Mouse (Mus musculus): ENCODE results near the gene Mrpl43.

The Mrpl43 gene

GRCm38 (mm10) chr19:44977148-44977547 is 29.1 kb downstream of the Mrpl43 start:
- DNase-seq (ENCODE audit: extremely low spot score) = no peak

GRCm38 (mm10) chr19:44976636-44977035 is 29.6 kb downstream of the Mrpl43 start:
- DNase-seq (ENCODE audit: extremely low spot score) = no peak

- DNase-seq (ENCODE audit: extremely low spot score) = no peak
Observed at GRCm38 (mm10) chr19:44968329-44968728, 37.9 kb downstream of the Mrpl43 start.

GRCm38 (mm10) chr19:44965978-44966377 is 40.3 kb downstream of the Mrpl43 start:
- no peak for DNase-seq (ENCODE audit: extremely low spot score)

GRCm38 (mm10) chr19:44959633-44960032 is 46.6 kb downstream of the Mrpl43 start:
- DNase-seq (ENCODE audit: extremely low spot score) = no peak

Data from embryo, embryonic 9.5 days (tissue).